In genomic region chr17:34915410-34915831, GRCm38 (mm10) we compare ENCODE assay signal across 9 mouse cellular contexts. TPM values are rescaled to one million over a fixed set of nuclear protein-coding genes. Genes with fewer than 3 reads are reported as not detected.
DNase-seq lines count a peak whose midpoint lies in the region; ATAC-seq and TF ChIP-seq lines count a peak whose summit lies in the region.
"Had no signal": no experiment of that assay in that cellular context is flagged by ENCODE, and none has a peak within 500 bp of the region (broad histone marks: within the 10 kb centered on the region; RNA-seq: fewer than 3 reads in every experiment).

No protein-coding gene starts in this region.

- intact Hi-C loops in left cerebral cortex, postnatal 4 days (cut with DNase I) = no loop called here

- H3K9ac ChIP-seq in heart, postnatal 0 days (replicated peaks; ENCODE audit: low read depth, low read length) = 0 out of 2 replicates have a peak overlapping the region, but pooled peaks have one; percentile 26
- 0 out of 2 replicates have a peak overlapping the region, but pooled peaks have one; percentile 4 for H3K9ac ChIP-seq in liver, embryonic 11.5 days (ENCODE audit: low read depth, low read length)
- H3K9ac ChIP-seq in stomach, embryonic 15.5 days = no peak overlapping the region
- no peak overlapping the region for H3K9ac ChIP-seq in forebrain, embryonic 16.5 days (replicated peaks; ENCODE audit: low read depth, low read length)

- DNase-seq in urinary bladder, postnatal 14 days (ENCODE audit: low spot score) = peak; percentile 58
- DNase-seq in urinary bladder, postnatal 4 days (ENCODE audit: low spot score in 2 of 2) = no peak
- peak; percentile 13 for DNase-seq in heart, postnatal 0 days (ENCODE audit: low spot score)
- DNase-seq in liver, embryonic 11.5 days (ENCODE audit: low spot score) = peak; percentile 55
- no peak for DNase-seq in left cerebral cortex, postnatal 4 days

- ATAC-seq in heart, postnatal 0 days (ENCODE audit: insufficient read depth, low read depth) = peak; percentile 39; the same call in 1 of the 2 replicates
- ATAC-seq in liver, embryonic 11.5 days (replicated peaks; ENCODE audit: low FRiP score) = no peak; the same call in 1 of the 2 replicates
- ATAC-seq in stomach, embryonic 15.5 days (ENCODE audit: insufficient read depth, low FRiP score, low read depth) = peak; percentile 44; the same call in 1 of the 2 replicates
- no peak for ATAC-seq in forebrain, embryonic 16.5 days
- ATAC-seq in megakaryocyte-erythroid progenitor cell, adult 5-6 weeks (replicated peaks; ENCODE audit: low FRiP score, low TSS enrichment, poor library complexity, severe bottlenecking) = no peak

- 23% methylated on average over 11 of the region's 11 CpGs for WGBS in heart, postnatal 0 days
- 13% methylated on average over 11 of the region's 11 CpGs for WGBS in liver, embryonic 11.5 days
- WGBS in stomach, embryonic 15.5 days = 17% methylated on average over 11 of the region's 11 CpGs
- 29% methylated on average over 10 of the region's 11 CpGs for WGBS in forebrain, embryonic 16.5 days

- no peak for TF ChIP-seq EP300 in heart, postnatal 0 days (IDR thresholded peaks at IDR 0.05; ENCODE audit: low read depth)

- H3K36me3 ChIP-seq in heart, postnatal 0 days (replicated peaks; ENCODE audit: control insufficient read depth, insufficient read depth, low read length) = peaks cover 37% of the 10 kb centered on the region
- H3K36me3 ChIP-seq in liver, embryonic 11.5 days (ENCODE audit: control insufficient read depth, insufficient read depth, low read length) = peaks cover 34% of the 10 kb centered on the region
- H3K36me3 ChIP-seq in stomach, embryonic 15.5 days = peaks cover 32% of the 10 kb centered on the region
- H3K36me3 ChIP-seq in forebrain, embryonic 16.5 days (ENCODE audit: control insufficient read depth, insufficient read depth) = peaks cover 30% of the 10 kb centered on the region

- H3K27me3 ChIP-seq in heart, postnatal 0 days (ENCODE audit: control insufficient read depth, insufficient read depth, low read length) = no peaks in the 10 kb centered on the region
- no peaks in the 10 kb centered on the region for H3K27me3 ChIP-seq in liver, embryonic 11.5 days (replicated peaks; ENCODE audit: control insufficient read depth, insufficient read depth, low read length)
- no peaks in the 10 kb centered on the region for H3K27me3 ChIP-seq in stomach, embryonic 15.5 days (replicated peaks)
- no peaks in the 10 kb centered on the region for H3K27me3 ChIP-seq in forebrain, embryonic 16.5 days (replicated peaks; ENCODE audit: control insufficient read depth, insufficient read depth, low read length)

- TF ChIP-seq CTCF in heart, postnatal 0 days (IDR thresholded peaks at IDR 0.05; ENCODE audit: low read depth) = peak; percentile 45

- no peak overlapping the region for H3K4me3 ChIP-seq in heart, postnatal 0 days (ENCODE audit: low read depth, low read length)
- no peak overlapping the region for H3K4me3 ChIP-seq in liver, embryonic 11.5 days (ENCODE audit: low read depth, low read length)
- H3K4me3 ChIP-seq in stomach, embryonic 15.5 days (replicated peaks) = no peak overlapping the region
- no peak overlapping the region for H3K4me3 ChIP-seq in forebrain, embryonic 16.5 days (replicated peaks; ENCODE audit: low read length)
- H3K4me3 ChIP-seq: erythroblast, embryonic 14.5 days had no signal

- no peaks in the 10 kb centered on the region for H3K9me3 ChIP-seq in heart, postnatal 0 days (replicated peaks; ENCODE audit: control insufficient read depth, low read length)
- no peaks in the 10 kb centered on the region for H3K9me3 ChIP-seq in liver, embryonic 11.5 days (ENCODE audit: control insufficient read depth, low read length)
- H3K9me3 ChIP-seq in stomach, embryonic 15.5 days = no peaks in the 10 kb centered on the region
- H3K9me3 ChIP-seq in forebrain, embryonic 16.5 days (ENCODE audit: control insufficient read depth, low read length) = no peaks in the 10 kb centered on the region

- H3K27ac ChIP-seq in heart, postnatal 0 days (ENCODE audit: low read depth) = no peak overlapping the region
- H3K27ac ChIP-seq in liver, embryonic 11.5 days (ENCODE audit: low read depth, low read length) = peak overlapping the region; percentile 45
- peak overlapping the region; percentile 54; the same call in 1 of the 2 replicates for H3K27ac ChIP-seq in stomach, embryonic 15.5 days
- no peak overlapping the region for H3K27ac ChIP-seq in forebrain, embryonic 16.5 days (ENCODE audit: low read length)

- H3K4me1 ChIP-seq in heart, postnatal 0 days (ENCODE audit: control insufficient read depth, insufficient read depth) = no peaks in the 10 kb centered on the region
- peaks cover 10% of the 10 kb centered on the region for H3K4me1 ChIP-seq in liver, embryonic 11.5 days (replicated peaks; ENCODE audit: control insufficient read depth, insufficient read depth, low read length)
- H3K4me1 ChIP-seq in stomach, embryonic 15.5 days = no peaks in the 10 kb centered on the region; the same call in 1 of the 2 replicates
- no peaks in the 10 kb centered on the region for H3K4me1 ChIP-seq in forebrain, embryonic 16.5 days (replicated peaks; ENCODE audit: control insufficient read depth, insufficient read depth, low read length)

- no peak overlapping the region for H3K4me2 ChIP-seq in heart, postnatal 0 days (ENCODE audit: low read depth, low read length)
- H3K4me2 ChIP-seq in liver, embryonic 11.5 days = peak overlapping the region; percentile 28; the same call in 1 of the 2 replicates
- H3K4me2 ChIP-seq in stomach, embryonic 15.5 days = peak overlapping the region; percentile 38
- no peak overlapping the region for H3K4me2 ChIP-seq in forebrain, embryonic 16.5 days (ENCODE audit: low read length)

RNA-seq across cellular contexts. Expression of gene Slc44a4, which starts 1.2 kb away (rescaled TPM):
- total RNA-seq in heart, postnatal 0 days (2014; rRNA removed; ENCODE audit: low replicate concordance) = not detected in 2 replicates
- 0.29 TPM in 1 of 2 replicates, not detected in the other for polyA plus RNA-seq in heart, postnatal 0 days (2015; fragmentation: Nextera tagmentation; extraction: Ambion mirVana)
- polyA plus RNA-seq in liver, embryonic 11.5 days (2014; fragmentation: Nextera tagmentation; extraction: Ambion mirVana) = 0.97 and 1.3 TPM in 2 replicates
- polyA plus RNA-seq in stomach, embryonic 15.5 days (2015; fragmentation: Nextera tagmentation; extraction: Ambion mirVana) = 15.2 and 17.9 TPM in 2 replicates
- polyA plus RNA-seq in forebrain, embryonic 16.5 days (2015; fragmentation: Nextera tagmentation; extraction: Ambion mirVana) = 0.09 TPM in 1 of 2 replicates, not detected in the other
- not detected in 2 replicates for total RNA-seq in megakaryocyte-erythroid progenitor cell, adult 5-6 weeks (2014; fragmentation: Nextera tagmentation)
- not detected in 2 replicates for total RNA-seq in megakaryocyte-erythroid progenitor cell, adult 5-6 weeks (2017)
- total RNA-seq in left cerebral cortex, postnatal 4 days (2021) = under 1 TPM in 1 of 2 experiments, not detected in 1; 0.20 TPM
- polyA plus RNA-seq: erythroblast, embryonic 14.5 days had no signal

RNA-seq across cellular contexts. Expression of gene Neu1, which starts 15.6 kb away (rescaled TPM):
- 30.1 and 79.2 TPM in 2 replicates for total RNA-seq in heart, postnatal 0 days (2014; rRNA removed; ENCODE audit: low replicate concordance)
- 18.6 and 19.5 TPM in 2 replicates for polyA plus RNA-seq in heart, postnatal 0 days (2015; fragmentation: Nextera tagmentation; extraction: Ambion mirVana)
- 24.4 and 26.4 TPM in 2 replicates for polyA plus RNA-seq in liver, embryonic 11.5 days (2014; fragmentation: Nextera tagmentation; extraction: Ambion mirVana)
- 36.9 and 44.5 TPM in 2 replicates for polyA plus RNA-seq in stomach, embryonic 15.5 days (2015; fragmentation: Nextera tagmentation; extraction: Ambion mirVana)
- polyA plus RNA-seq in forebrain, embryonic 16.5 days (2015; fragmentation: Nextera tagmentation; extraction: Ambion mirVana) = 31.8 and 36.8 TPM in 2 replicates
- total RNA-seq in megakaryocyte-erythroid progenitor cell, adult 5-6 weeks (2014; fragmentation: Nextera tagmentation) = 5.2 and 7.0 TPM in 2 replicates
- 3.7 and 5.4 TPM in 2 replicates for total RNA-seq in megakaryocyte-erythroid progenitor cell, adult 5-6 weeks (2017)
- 10 to 100 TPM; 18.8 to 19.1 TPM for total RNA-seq in left cerebral cortex, postnatal 4 days (2021)

RNA-seq across cellular contexts. Expression of gene Ehmt2, which starts 17.2 kb away (rescaled TPM):
- 80.3 and 95.8 TPM in 2 replicates for total RNA-seq in heart, postnatal 0 days (2014; rRNA removed; ENCODE audit: low replicate concordance)
- polyA plus RNA-seq in heart, postnatal 0 days (2015; fragmentation: Nextera tagmentation; extraction: Ambion mirVana) = 17.5 and 17.6 TPM in 2 replicates
- 43.6 and 50.9 TPM in 2 replicates for polyA plus RNA-seq in liver, embryonic 11.5 days (2014; fragmentation: Nextera tagmentation; extraction: Ambion mirVana)
- polyA plus RNA-seq in stomach, embryonic 15.5 days (2015; fragmentation: Nextera tagmentation; extraction: Ambion mirVana) = 70.0 and 74.5 TPM in 2 replicates
- 107 and 121 TPM in 2 replicates for polyA plus RNA-seq in forebrain, embryonic 16.5 days (2015; fragmentation: Nextera tagmentation; extraction: Ambion mirVana)
- 86.2 and 86.5 TPM in 2 replicates for total RNA-seq in megakaryocyte-erythroid progenitor cell, adult 5-6 weeks (2014; fragmentation: Nextera tagmentation)
- total RNA-seq in megakaryocyte-erythroid progenitor cell, adult 5-6 weeks (2017) = 72.7 and 83.8 TPM in 2 replicates
- total RNA-seq in left cerebral cortex, postnatal 4 days (2021) = 100 to 1,000 TPM; 232 to 251 TPM

RNA-seq across cellular contexts. Expression of gene C2, which starts 17.4 kb away (rescaled TPM):
- total RNA-seq in heart, postnatal 0 days (2014; rRNA removed; ENCODE audit: low replicate concordance) = 4.5 and 7.1 TPM in 2 replicates
- polyA plus RNA-seq in heart, postnatal 0 days (2015; fragmentation: Nextera tagmentation; extraction: Ambion mirVana) = 2.9 and 3.3 TPM in 2 replicates
- polyA plus RNA-seq in liver, embryonic 11.5 days (2014; fragmentation: Nextera tagmentation; extraction: Ambion mirVana) = 8.1 and 9.0 TPM in 2 replicates
- 4.4 and 6.2 TPM in 2 replicates for polyA plus RNA-seq in stomach, embryonic 15.5 days (2015; fragmentation: Nextera tagmentation; extraction: Ambion mirVana)
- polyA plus RNA-seq in forebrain, embryonic 16.5 days (2015; fragmentation: Nextera tagmentation; extraction: Ambion mirVana) = 1.6 and 1.7 TPM in 2 replicates
- 8.6 TPM in 1 of 2 replicates, not detected in the other for total RNA-seq in megakaryocyte-erythroid progenitor cell, adult 5-6 weeks (2014; fragmentation: Nextera tagmentation)
- 5.7 and 7.4 TPM in 2 replicates for total RNA-seq in megakaryocyte-erythroid progenitor cell, adult 5-6 weeks (2017)
- 1 to 10 TPM; 2.1 to 3.2 TPM for total RNA-seq in left cerebral cortex, postnatal 4 days (2021)

RNA-seq across cellular contexts. Expression of gene Gm20547, which starts 33.6 kb away (rescaled TPM):
- not detected in 2 replicates for total RNA-seq in heart, postnatal 0 days (2014; rRNA removed; ENCODE audit: low replicate concordance)
- not detected in 2 replicates for polyA plus RNA-seq in heart, postnatal 0 days (2015; fragmentation: Nextera tagmentation; extraction: Ambion mirVana)
- 0.09 TPM in 1 of 2 replicates, not detected in the other for polyA plus RNA-seq in liver, embryonic 11.5 days (2014; fragmentation: Nextera tagmentation; extraction: Ambion mirVana)
- polyA plus RNA-seq in stomach, embryonic 15.5 days (2015; fragmentation: Nextera tagmentation; extraction: Ambion mirVana) = not detected in 2 replicates
- polyA plus RNA-seq in forebrain, embryonic 16.5 days (2015; fragmentation: Nextera tagmentation; extraction: Ambion mirVana) = 0.29 TPM in 1 of 2 replicates, not detected in the other
- total RNA-seq in megakaryocyte-erythroid progenitor cell, adult 5-6 weeks (2014; fragmentation: Nextera tagmentation) = not detected in 2 replicates
- not detected in 2 replicates for total RNA-seq in megakaryocyte-erythroid progenitor cell, adult 5-6 weeks (2017)
- not detected for total RNA-seq in left cerebral cortex, postnatal 4 days (2021)
- polyA plus RNA-seq: erythroblast, embryonic 14.5 days had no signal

Comparison
In these comparisons a context has a peak if more than half of its experiments do, and no peak if none do; other contexts are left out.
1. DNase-seq: peak in urinary bladder, postnatal 14 days (single experiment), heart, postnatal 0 days (single experiment) and liver, embryonic 11.5 days (single experiment); none in urinary bladder, postnatal 4 days (0 of 2) and left cerebral cortex, postnatal 4 days (single experiment).
2. ATAC-seq: peak in heart, postnatal 0 days (single experiment) and stomach, embryonic 15.5 days (single experiment); none in liver, embryonic 11.5 days (single experiment), forebrain, embryonic 16.5 days (single experiment) and megakaryocyte-erythroid progenitor cell, adult 5-6 weeks (single experiment).
3. H3K27ac ChIP-seq: peak in liver, embryonic 11.5 days (single experiment) and stomach, embryonic 15.5 days (single experiment); none in heart, postnatal 0 days (single experiment) and forebrain, embryonic 16.5 days (single experiment).
4. H3K4me2 ChIP-seq: peak in liver, embryonic 11.5 days (single experiment) and stomach, embryonic 15.5 days (single experiment); none in heart, postnatal 0 days (single experiment) and forebrain, embryonic 16.5 days (single experiment).
5. H3K9ac ChIP-seq: peak in heart, postnatal 0 days (single experiment) and liver, embryonic 11.5 days (single experiment); none in stomach, embryonic 15.5 days (single experiment) and forebrain, embryonic 16.5 days (single experiment).